Mouse (Mus musculus): ENCODE data around the gene Fuca1. TPM values are rescaled to one million over a fixed set of nuclear protein-coding genes. Genes with fewer than 3 reads are reported as not detected.

Fuca1 gene
- total and polyA plus RNA-seq, 3 experiments = 26.8 to 48.6 TPM; not detected in 1

GRCm38 (mm10) chr4:135955886-135956285, 35.4 kb downstream of the Fuca1 start:
- Histone ChIP-seq H3K27ac (ENCODE audit: control insufficient read depth, low read depth, low read length) (no peak overlapping the region), H3K36me3 (ENCODE audit: control insufficient read depth in 1 of 2, insufficient read depth in 2 of 2, low read length in 2 of 2) (peaks cover 0 to 3% of the 10 kb centered on the region in 2 experiments; a peak in 2 of 4 replicates), H3K79me2 (ENCODE audit: control insufficient read depth, insufficient read depth, low read length, poor library complexity) (no peaks in the 10 kb centered on the region), H3K27me3 (ENCODE audit: control insufficient read depth in 1 of 2, insufficient read depth in 2 of 2, low read length in 2 of 2) (no peaks in the 10 kb centered on the region), H3K4me1 (ENCODE audit: control insufficient read depth in 1 of 2, insufficient read depth in 2 of 2, low read length in 2 of 2) (no peaks in the 10 kb centered on the region), H3K4me3 (ENCODE audit: control insufficient read depth in 1 of 2, insufficient read depth in 1 of 2, low read depth in 2 of 2, low read length in 2 of 2) (no peak overlapping the region), H3K9ac (ENCODE audit: control insufficient read depth, low read depth, low read length, poor library complexity, severe bottlenecking) (no peak overlapping the region), H3K9me3 (replicated peaks; ENCODE audit: insufficient read depth, low read length) (no peaks in the 10 kb centered on the region)
- TF ChIP-seq MEF2A (IDR thresholded peaks at IDR 0.05; ENCODE audit: extremely low read depth, insufficient replicate concordance, low read depth, low read length, poor library complexity, severe bottlenecking) (no peak), TBP (IDR thresholded peaks at IDR 0.05; ENCODE audit: low read depth, low read length) (no peak), TAL1 (IDR thresholded peaks at IDR 0.05; ENCODE audit: low read length) (no peak), ETS1 (IDR thresholded peaks at IDR 0.05; ENCODE audit: low read depth, low read length) (no peak), MXI1 (IDR thresholded peaks at IDR 0.05; ENCODE audit: low read depth, low read length) (no peak), HCFC1 (IDR thresholded peaks at IDR 0.05; ENCODE audit: low read depth, low read length) (no peak), CHD1 (IDR thresholded peaks at IDR 0.05; ENCODE audit: low read depth, low read length) (no peak), E2F4 (IDR thresholded peaks at IDR 0.05; ENCODE audit: borderline replicate concordance, low read depth, low read length) (no peak), POLR2AphosphoS2 (IDR thresholded peaks at IDR 0.05; ENCODE audit: low read length) (no peak), MAZ (IDR thresholded peaks at IDR 0.05; ENCODE audit: low read depth, low read length) (no peak), MAX (IDR thresholded peaks at IDR 0.05; ENCODE audit: low read length) (no peak), NELFE (IDR thresholded peaks at IDR 0.05; ENCODE audit: low read depth, low read length) (no peak), MAFK (IDR thresholded peaks at IDR 0.05; ENCODE audit: borderline replicate concordance, low read depth, low read length) (no peak), ZMIZ1 (IDR thresholded peaks at IDR 0.05; ENCODE audit: low read depth, low read length) (no peak), RCOR1 (IDR thresholded peaks at IDR 0.05; ENCODE audit: low read depth, low read length) (no peak), SMC3 (IDR thresholded peaks at IDR 0.05; ENCODE audit: low read depth, low read length) (no peak), RAD21 (IDR thresholded peaks at IDR 0.05; ENCODE audit: low read depth, low read length) (no peak), ZNF384 (IDR thresholded peaks at IDR 0.05; ENCODE audit: low read depth, low read length) (no peak), UBTF (IDR thresholded peaks at IDR 0.05; ENCODE audit: borderline replicate concordance, insufficient read depth, low read depth, low read length) (no peak), ELF1 (IDR thresholded peaks at IDR 0.05; ENCODE audit: low read depth, low read length) (no peak)
- DNase-seq (ENCODE audit: low read depth, low spot score) = no peak

- Histone ChIP-seq H3K4me1 (ENCODE audit: control insufficient read depth in 1 of 2, insufficient read depth in 2 of 2, low read length in 2 of 2) (peaks cover 4 to 7% of the 10 kb centered on the region in 2 experiments; a peak in 3 of 4 replicates), H3K36me3 (ENCODE audit: control insufficient read depth in 1 of 2, insufficient read depth in 2 of 2, low read length in 2 of 2) (peaks cover 0 to 6% of the 10 kb centered on the region in 2 experiments; a peak in 2 of 4 replicates), H3K9ac (ENCODE audit: control insufficient read depth, low read depth, low read length, poor library complexity, severe bottlenecking) (no peak overlapping the region), H3K79me2 (ENCODE audit: control insufficient read depth, insufficient read depth, low read length, poor library complexity) (peaks cover 3% of the 10 kb centered on the region; the same call in 1 of the 2 replicates), H3K27ac (ENCODE audit: control insufficient read depth, low read depth, low read length) (no peak overlapping the region), H3K4me3 (ENCODE audit: control insufficient read depth in 1 of 2, insufficient read depth in 1 of 2, low read depth in 2 of 2, low read length in 2 of 2) (no peak overlapping the region), H3K27me3 (ENCODE audit: control insufficient read depth in 1 of 2, insufficient read depth in 2 of 2, low read length in 2 of 2) (no peaks in the 10 kb centered on the region), H3K9me3 (replicated peaks; ENCODE audit: insufficient read depth, low read length) (no peaks in the 10 kb centered on the region)
- no peak for DNase-seq (ENCODE audit: low read depth, low spot score)
- no peak for TF ChIP-seq RAD21 (IDR thresholded peaks at IDR 0.05; ENCODE audit: low read depth, low read length)
- no peak for TF ChIP-seq ELF1 (IDR thresholded peaks at IDR 0.05; ENCODE audit: low read depth, low read length)
Measured at GRCm38 (mm10) chr4:135958354-135958753, 37.8 kb downstream of the Fuca1 start.
